Mouse (Mus musculus) midbrain, embryonic 16.5 days (tissue): ENCODE data around the gene Car9. TPM values are rescaled to one million over a fixed set of nuclear protein-coding genes. Genes with fewer than 3 reads are reported as not detected.

ENCODE experiments used
- ATAC-seq: fragments of 200-750 bp; cut with Nextera tagmentation; 2 replicates; pipeline ENCODE4 v1.8.0; 2017; ENCODE audit warnings: moderate TSS enrichment
- H3K27ac ChIP-seq: fragments of 300-500 bp; sonication (generic); 2 replicates; pipeline ENCODE4 v1.5.1; 2014; ENCODE audit warnings: mild to moderate bottlenecking, low read length, mixed read lengths
- H3K27me3 ChIP-seq: fragments of 300-500 bp; sonication (generic); 2 replicates; pipeline ENCODE4 v1.6.1; 2014; ENCODE audit warnings: low read depth, low read length, mixed read lengths; ENCODE audit not compliant: control insufficient read depth, insufficient read depth
- H3K36me3 ChIP-seq: fragments of 300-500 bp; sonication (generic); 2 replicates; pipeline ENCODE4 v1.6.1; 2014; ENCODE audit warnings: mild to moderate bottlenecking, low read length, moderate library complexity, mixed read lengths; ENCODE audit not compliant: control insufficient read depth, insufficient read depth
- H3K4me1 ChIP-seq: fragments of 300-500 bp; sonication (generic); 2 replicates; pipeline ENCODE4 v1.6.1; 2014; ENCODE audit warnings: mild to moderate bottlenecking, low read length, mixed read lengths; ENCODE audit not compliant: control insufficient read depth, insufficient read depth
- H3K4me2 ChIP-seq: fragments of 300-500 bp; sonication (generic); 2 replicates; pipeline ENCODE4 v1.6.1; 2014; ENCODE audit warnings: mild to moderate bottlenecking, low read length, mixed read lengths
- H3K4me3 ChIP-seq: fragments of 300-500 bp; sonication (generic); 2 replicates; pipeline ENCODE4 v1.5.1; 2014; ENCODE audit warnings: low read depth, mild to moderate bottlenecking, low read length, moderate library complexity, mixed read lengths
- H3K9ac ChIP-seq: fragments of 300-500 bp; sonication (generic); 2 replicates; pipeline ENCODE4 v1.6.1; 2014; ENCODE audit warnings: low read depth, low read length, mixed read lengths
- H3K9me3 ChIP-seq: fragments of 300-500 bp; sonication (generic); replicated peaks from 2 replicates; pipeline ENCODE4 v1.6.1; 2014; ENCODE audit warnings: mild to moderate bottlenecking, low read length, mixed read lengths; ENCODE audit not compliant: control insufficient read depth, poor library complexity, severe bottlenecking
- WGBS: fragments of 180-500 bp; shearing (Covaris S2); extraction: QIAGEN DNeasy Blood & Tissue Kit; methylation state at CpG from one replicate; pipeline ENCODE4 v1.1.7; 2014; 5-methylcytosine and 5-hydroxymethylcytosine counted together
- polyA plus RNA-seq: library from polyadenylated mRNA; unstranded; fragments of >200 nt; fragmentation: Nextera tagmentation; extraction: Ambion mirVana; gene quantifications from 2 replicates; pipeline ENCODE4 v1.2.1, GENCODE M21; 2015

The Car9 gene
- polyA plus RNA-seq, 1 experiment from 2014 or later: 0.21 TPM

DNA sequence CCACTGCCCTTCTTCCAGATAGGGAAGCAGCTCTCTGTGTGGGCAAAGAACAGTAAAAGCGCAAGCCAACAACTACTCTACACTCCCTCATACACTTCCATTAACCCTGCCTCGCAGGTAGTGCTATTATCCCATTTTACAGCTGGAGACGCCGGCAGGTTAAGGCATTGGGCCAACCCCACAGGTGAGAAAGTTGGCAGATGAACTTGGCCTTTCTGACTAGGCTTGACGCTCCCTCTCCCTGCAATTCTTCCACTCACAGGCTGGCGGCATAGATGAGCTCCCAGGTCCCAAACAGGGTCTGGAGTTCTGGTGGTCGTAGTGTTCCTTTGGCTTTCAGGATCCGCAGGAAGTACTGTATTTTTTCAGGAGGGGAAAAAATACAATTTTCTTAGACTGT, 7.8 kb upstream of the Car9 start:
- peaks cover 15% of the 10 kb centered on the region for H3K4me1 ChIP-seq
- no peak for ATAC-seq
- peak overlapping the region; percentile 60 for H3K4me3 ChIP-seq
- WGBS: 18% methylated on average over 8 of the region's 8 CpGs
- no peak overlapping the region for H3K27ac ChIP-seq
- peak overlapping the region; percentile 91 for H3K4me2 ChIP-seq
- peaks cover 3% of the 10 kb centered on the region; the same call in 1 of the 2 replicates for H3K27me3 ChIP-seq
- peak overlapping the region; percentile 73 for H3K9ac ChIP-seq
- no peaks in the 10 kb centered on the region; the same call in 1 of the 2 replicates for H3K36me3 ChIP-seq
- no peaks in the 10 kb centered on the region for H3K9me3 ChIP-seq

DNA sequence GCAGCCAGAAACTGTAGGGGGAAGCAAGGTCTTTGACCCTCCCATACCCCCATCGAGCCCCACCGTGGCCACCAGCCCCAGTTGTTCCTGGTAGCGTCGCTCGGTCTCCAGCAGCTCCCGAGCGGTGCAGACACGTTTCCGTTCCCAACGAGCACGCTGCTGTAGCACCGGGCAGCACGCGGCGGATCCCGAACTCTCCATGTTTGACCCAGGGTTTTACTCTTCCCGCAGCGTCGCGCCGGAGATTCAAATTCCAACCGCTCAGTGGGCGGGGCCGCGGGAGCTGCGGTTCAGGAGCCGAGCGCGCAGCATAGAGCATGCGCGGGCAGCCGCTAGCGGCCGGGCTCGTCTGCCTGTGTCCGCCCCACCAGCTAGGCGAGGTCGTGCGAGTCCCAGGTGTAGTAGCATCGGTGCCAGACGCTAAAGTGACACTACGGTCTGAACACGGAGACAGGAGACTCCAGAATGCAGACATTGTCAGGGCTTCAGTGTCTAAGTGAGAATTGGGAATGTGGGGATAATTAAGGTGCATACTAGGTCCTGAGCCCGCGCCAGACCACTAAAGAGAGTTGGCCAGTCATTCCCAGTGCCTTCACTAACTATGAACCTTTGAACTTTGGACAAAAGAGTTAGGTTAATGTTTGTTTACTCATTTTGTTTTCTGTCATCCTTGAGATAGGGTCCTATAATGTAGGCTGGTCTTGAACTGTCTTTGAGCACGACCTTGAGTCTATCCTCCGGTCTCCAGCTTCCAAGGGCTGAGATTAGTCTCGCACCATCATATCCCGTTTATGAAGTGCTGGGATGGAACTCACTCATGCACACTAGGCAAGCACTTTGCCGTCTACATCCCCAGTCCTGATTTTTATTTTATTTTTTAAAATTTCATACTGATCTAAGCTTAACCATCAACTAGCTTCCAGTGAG, 7.1 kb upstream of the Car9 start, which contains the start of gene Arhgef39:
Arhgef39 (minus strand) TSS at position 289 of the 927 bp plus-strand sequence.
- WGBS: 6% methylated on average over 50 of the region's 50 CpGs
- Histone ChIP-seq H3K4me1 (peaks cover 9% of the 10 kb centered on the region), H3K27ac (no peak within 1 kb of the TSS), H3K9ac (peak within 1 kb of the TSS; percentile 73), H3K36me3 (no peaks in the 10 kb centered on the region; the same call in 1 of the 2 replicates), H3K27me3 (peaks cover 3% of the 10 kb centered on the region; the same call in 1 of the 2 replicates), H3K9me3 (no peaks in the 10 kb centered on the region), H3K4me3 (peak within 1 kb of the TSS; percentile 60), H3K4me2 (peak within 1 kb of the TSS; percentile 91)
- peak; percentile 89 for ATAC-seq

DNA sequence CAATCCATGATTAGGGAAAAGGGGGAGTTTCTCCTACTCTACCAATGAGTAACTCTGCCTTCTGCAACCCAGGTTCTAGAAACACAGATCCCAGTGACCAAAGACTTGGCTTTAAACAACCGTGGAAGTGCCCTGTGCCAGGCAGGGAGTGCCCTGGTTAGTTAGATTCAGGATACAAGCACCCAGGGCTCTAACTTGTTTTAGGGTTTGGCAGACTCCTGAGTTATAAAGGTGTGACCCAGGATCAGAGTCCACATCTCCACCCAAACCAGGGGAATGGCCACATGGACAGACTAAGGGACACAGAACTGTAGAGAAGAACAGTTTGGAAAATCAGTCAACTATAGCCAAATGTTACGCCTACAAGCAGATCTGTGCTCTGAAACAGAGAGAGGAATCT, 3.7 kb upstream of the Car9 start:
- no peak overlapping the region for H3K4me3 ChIP-seq
- H3K27me3 ChIP-seq: peaks cover 6% of the 10 kb centered on the region; the same call in 1 of the 2 replicates
- H3K36me3 ChIP-seq: no peaks in the 10 kb centered on the region
- no peaks in the 10 kb centered on the region for H3K9me3 ChIP-seq
- WGBS: 82% methylated on average over 2 of the region's 2 CpGs
- no peak overlapping the region for H3K4me2 ChIP-seq
- no peak overlapping the region for H3K9ac ChIP-seq
- H3K27ac ChIP-seq: no peak overlapping the region
- no peak for ATAC-seq
- peaks cover 5% of the 10 kb centered on the region; the same call in 1 of the 2 replicates for H3K4me1 ChIP-seq

DNA sequence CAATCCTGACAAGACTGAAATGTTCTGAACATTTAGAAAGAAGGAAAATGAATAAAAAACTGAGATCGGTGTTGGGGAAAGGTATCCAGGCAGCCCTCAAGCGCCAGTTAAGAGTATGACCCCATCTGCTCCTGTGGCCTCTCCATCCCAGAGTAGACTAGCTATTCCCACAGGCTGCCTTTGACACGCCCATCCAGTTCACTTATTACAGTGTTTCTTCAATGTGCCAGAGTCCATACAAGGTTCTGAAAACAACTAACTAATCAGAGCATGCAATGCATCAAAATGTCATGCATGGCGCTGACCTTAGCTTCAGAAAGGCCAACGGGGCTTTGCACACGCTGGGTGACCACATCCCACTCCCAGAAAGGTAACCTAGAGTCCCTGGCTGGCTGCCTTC, 3.3 kb upstream of the Car9 start:
- Histone ChIP-seq H3K9me3 (no peaks in the 10 kb centered on the region), H3K27ac (no peak overlapping the region), H3K36me3 (no peaks in the 10 kb centered on the region), H3K27me3 (peaks cover 5% of the 10 kb centered on the region; the same call in 1 of the 2 replicates), H3K9ac (no peak overlapping the region), H3K4me3 (no peak overlapping the region), H3K4me2 (no peak overlapping the region), H3K4me1 (peaks cover 7% of the 10 kb centered on the region; the same call in 1 of the 2 replicates)
- ATAC-seq: no peak
- WGBS: 81% methylated on average over 6 of the region's 6 CpGs

DNA sequence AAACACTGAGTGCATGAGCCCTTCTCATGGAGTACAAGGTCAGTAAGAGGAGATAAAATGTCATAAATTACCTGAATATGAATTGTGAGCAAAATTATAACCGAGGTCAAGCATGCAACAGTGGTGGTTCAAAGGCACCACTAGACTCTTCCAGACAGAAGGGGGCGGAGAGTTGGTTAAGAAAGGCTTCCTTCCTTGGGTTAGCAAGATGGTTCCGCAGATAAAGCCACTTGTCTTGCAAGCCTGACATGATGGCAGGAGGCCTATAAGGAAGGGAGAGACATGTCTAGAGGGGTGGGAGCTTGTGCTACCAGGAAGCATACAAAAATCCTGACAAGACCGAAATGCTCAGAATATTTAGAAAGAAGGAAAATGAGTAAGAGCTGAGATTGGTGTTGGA, 2.5 kb upstream of the Car9 start:
- no peaks in the 10 kb centered on the region for H3K36me3 ChIP-seq
- no peak overlapping the region for H3K4me3 ChIP-seq
- WGBS: 81% methylated on average over 4 of the region's 4 CpGs
- H3K9me3 ChIP-seq: no peaks in the 10 kb centered on the region
- no peak overlapping the region for H3K27ac ChIP-seq
- no peak overlapping the region for H3K4me2 ChIP-seq
- peaks cover 5% of the 10 kb centered on the region; the same call in 1 of the 2 replicates for H3K27me3 ChIP-seq
- H3K9ac ChIP-seq: no peak overlapping the region
- no peak for ATAC-seq
- peaks cover 7% of the 10 kb centered on the region for H3K4me1 ChIP-seq

DNA sequence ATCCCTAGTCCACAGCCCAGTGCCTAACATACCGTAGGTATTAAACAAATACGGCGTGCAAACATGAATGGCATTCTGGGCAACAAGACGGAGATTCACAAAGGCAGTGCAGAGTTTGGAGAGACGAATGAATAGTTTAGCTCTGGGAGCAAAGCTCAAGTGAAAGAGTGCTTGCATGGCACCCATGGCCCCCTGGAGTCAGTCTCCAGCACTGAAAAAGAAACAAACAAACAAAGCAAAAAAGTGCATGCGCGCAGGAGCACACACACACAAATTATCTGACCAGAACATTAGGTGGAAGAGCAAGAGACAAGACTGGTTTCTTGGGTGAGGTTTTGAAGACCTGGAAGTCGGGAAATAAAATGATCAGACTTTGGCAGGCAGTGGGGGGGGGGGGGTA, 692 bp upstream of the Car9 start:
- no peak for ATAC-seq
- Histone ChIP-seq H3K27me3 (peaks cover 5% of the 10 kb centered on the region; the same call in 1 of the 2 replicates), H3K4me1 (peaks cover 6% of the 10 kb centered on the region), H3K4me3 (no peak overlapping the region), H3K36me3 (no peaks in the 10 kb centered on the region), H3K9ac (no peak overlapping the region), H3K27ac (no peak overlapping the region), H3K4me2 (no peak overlapping the region), H3K9me3 (no peaks in the 10 kb centered on the region)
- 59% methylated on average over 8 of the region's 8 CpGs for WGBS

DNA sequence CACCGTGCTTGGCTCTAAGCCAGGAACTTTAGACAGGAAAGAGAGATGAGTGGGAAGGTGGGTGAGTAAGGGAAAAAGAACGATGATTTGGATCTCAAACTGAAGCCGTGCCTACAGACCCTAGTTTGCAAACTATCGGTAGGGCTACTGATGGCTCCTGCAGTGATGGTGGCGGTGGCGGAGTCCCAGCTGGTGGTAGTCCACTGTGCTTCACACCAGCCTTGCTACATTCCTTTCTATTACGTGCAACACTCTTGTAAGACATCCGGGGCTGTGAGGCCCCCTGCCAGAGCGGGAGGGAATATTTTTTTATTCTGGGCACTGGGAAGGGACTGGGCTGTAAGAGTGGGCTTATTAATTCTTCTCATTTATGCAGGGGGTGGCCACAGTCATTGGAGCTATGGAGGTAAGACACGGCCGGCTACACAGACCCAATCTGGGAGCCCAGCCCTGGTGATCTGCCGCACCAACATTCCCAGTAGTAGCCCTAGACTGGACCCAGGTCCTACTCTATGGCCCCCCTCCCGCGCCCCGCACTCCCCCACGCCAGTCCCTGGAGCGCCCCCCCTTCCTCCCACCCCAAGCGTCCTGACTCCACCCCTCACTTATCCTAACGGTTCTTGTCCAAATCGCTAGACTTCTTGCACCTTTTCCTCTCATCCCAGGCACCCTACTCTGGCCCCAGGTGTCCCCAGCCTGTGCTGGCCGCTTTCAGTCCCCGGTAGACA, 1.3 kb downstream of the Car9 start:
- 15% methylated on average over 21 of the region's 22 CpGs for WGBS
- no peak for ATAC-seq
- H3K9ac ChIP-seq: peak overlapping the region; percentile 2; the same call in 1 of the 2 replicates

DNA sequence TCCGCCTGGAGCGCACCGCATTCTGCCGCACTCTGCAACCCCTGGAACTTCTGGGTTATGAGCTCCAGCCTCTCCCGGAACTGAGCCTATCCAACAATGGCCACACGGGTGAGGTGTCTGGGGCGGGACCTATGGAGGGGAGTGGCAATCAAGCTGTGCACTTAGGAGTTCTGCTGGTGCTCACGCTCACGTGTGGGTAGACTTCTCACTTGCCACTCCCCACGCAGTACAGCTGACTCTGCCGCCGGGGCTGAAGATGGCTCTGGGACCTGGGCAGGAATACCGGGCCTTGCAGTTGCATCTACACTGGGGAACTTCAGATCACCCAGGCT, 1.9 kb downstream of the Car9 start:
- Histone ChIP-seq H3K4me1 (peaks cover 6% of the 10 kb centered on the region), H3K27ac (no peak overlapping the region), H3K36me3 (no peaks in the 10 kb centered on the region), H3K9me3 (no peaks in the 10 kb centered on the region), H3K4me3 (peak overlapping the region; percentile 1), H3K9ac (peak overlapping the region; percentile 2; the same call in 1 of the 2 replicates), H3K4me2 (peak overlapping the region; percentile 47), H3K27me3 (peaks cover 5% of the 10 kb centered on the region; the same call in 1 of the 2 replicates)
- 5% methylated on average over 13 of the region's 13 CpGs for WGBS
- ATAC-seq: no peak

More for the DNA sequence above, 1.3 kb downstream of the Car9 start:
- Histone ChIP-seq H3K36me3 (no peaks in the 10 kb centered on the region), H3K27ac (no peak overlapping the region), H3K4me2 (peak overlapping the region; percentile 47), H3K4me1 (peaks cover 6% of the 10 kb centered on the region), H3K27me3 (peaks cover 5% of the 10 kb centered on the region; the same call in 1 of the 2 replicates), H3K4me3 (peak overlapping the region; percentile 1), H3K9me3 (no peaks in the 10 kb centered on the region)
